Comparison of ENCODE assay signal across 12 mouse cellular contexts in genomic region chr11:3487952-3488570, GRCm38 (mm10). TPM values are rescaled to one million over a fixed set of nuclear protein-coding genes. Genes with fewer than 3 reads are reported as not detected.
A peak's percentile ranks its signal among the peaks of the same experiment; 100 is the strongest.
DNase-seq lines count a peak whose midpoint lies in the region; ATAC-seq and TF ChIP-seq lines count a peak whose summit lies in the region.
"Had no signal": no experiment of that assay in that cellular context is flagged by ENCODE, and none has a peak within 500 bp of the region (broad histone marks: within the 10 kb centered on the region; RNA-seq: fewer than 3 reads in every experiment).

Gene Pla2g3 (plus strand): TSS chr11:3488284.

- DNase-seq in gastrocnemius, postnatal 14 days, result peak; percentile 11
- no peak for DNase-seq in gastrocnemius, adult 18-20 months (ENCODE audit: low spot score)
- DNase-seq in liver, postnatal 0 days, result peak; percentile 12
- DNase-seq in liver, result no peak
- peak; percentile 61 for DNase-seq in embryo, embryonic 10 days (ENCODE audit: low spot score)
- DNase-seq in left cerebral cortex, adult 18-20 months (ENCODE audit: low spot score in 2 of 2), result no peak
- no peak for DNase-seq in frontal cortex, adult 2 months (ENCODE audit: extremely low spot score in 1 of 2, low spot score in 1 of 2)
- DNase-seq: adrenal gland, postnatal 25 days; right cerebral cortex, adult 18-20 months had no signal

- intact Hi-C loops in gastrocnemius, postnatal 14 days (cut with DNase I; ENCODE audit: low total_unique reads), result no loop called here

- no peak within 1 kb of the TSS for H3K9ac ChIP-seq in liver, postnatal 0 days (replicated peaks)
- H3K9ac ChIP-seq: stomach, embryonic 15.5 days had no signal

- H3K4me2 ChIP-seq in liver, postnatal 0 days (ENCODE audit: low read depth, low read length), result no peak within 1 kb of the TSS
- H3K4me2 ChIP-seq: stomach, embryonic 15.5 days had no signal

- TF ChIP-seq CTCF in liver, postnatal 0 days (IDR thresholded peaks at IDR 0.05; ENCODE audit: low read depth), result no peak

- no peak for ATAC-seq in liver, postnatal 0 days
- ATAC-seq in megakaryocyte-erythroid progenitor cell, adult 5-6 weeks (replicated peaks; ENCODE audit: low FRiP score, low TSS enrichment, poor library complexity, severe bottlenecking), result 0 out of 2 replicates have a peak, but pooled peaks have one; percentile 17
- ATAC-seq: forebrain, embryonic 14.5 days had no signal

- TF ChIP-seq EP300 in liver, postnatal 0 days (IDR thresholded peaks at IDR 0.05; ENCODE audit: low read depth), result no peak

- no peak within 1 kb of the TSS for H3K4me3 ChIP-seq in liver, postnatal 0 days (ENCODE audit: low read depth, low read length)
- H3K4me3 ChIP-seq: stomach, embryonic 15.5 days had no signal

- no peaks in the 10 kb centered on the region for H3K9me3 ChIP-seq in liver, postnatal 0 days (ENCODE audit: low read length)
- H3K9me3 ChIP-seq: stomach, embryonic 15.5 days had no signal

- 0 out of 2 replicates have a peak, but pooled peaks cover 2% of the 10 kb centered on the region for H3K27me3 ChIP-seq in liver, postnatal 0 days (ENCODE audit: insufficient read depth, low read length)
- H3K27me3 ChIP-seq: stomach, embryonic 15.5 days had no signal

- H3K36me3 ChIP-seq in liver, postnatal 0 days (replicated peaks; ENCODE audit: insufficient read depth, low read length), result no peaks in the 10 kb centered on the region
- H3K36me3 ChIP-seq: stomach, embryonic 15.5 days had no signal

- no peak within 1 kb of the TSS for H3K27ac ChIP-seq in liver, postnatal 0 days (ENCODE audit: low read depth)
- H3K27ac ChIP-seq: stomach, embryonic 15.5 days had no signal

- WGBS in liver, postnatal 0 days (ENCODE audit: insufficient replicate concordance), result 42% methylated on average over 11 of the region's 11 CpGs

- H3K4me1 ChIP-seq in liver, postnatal 0 days (ENCODE audit: insufficient read depth), result peaks cover 4% of the 10 kb centered on the region

RNA-seq across cellular contexts. Expression of gene Pla2g3, which starts in this region (rescaled TPM):
- under 1 TPM in 1 of 2 experiments, not detected in 1; 0.09 TPM for total RNA-seq in gastrocnemius, postnatal 14 days (2021)
- total RNA-seq in gastrocnemius, adult 18-20 months (2021), result not detected
- polyA plus RNA-seq in liver, postnatal 0 days (2015; fragmentation: Nextera tagmentation; extraction: Ambion mirVana), result 0.07 TPM in 1 of 2 replicates, not detected in the other
- 0.12 TPM in 1 of 2 replicates, not detected in the other for total RNA-seq in megakaryocyte-erythroid progenitor cell, adult 5-6 weeks (2014; fragmentation: Nextera tagmentation)
- total RNA-seq in megakaryocyte-erythroid progenitor cell, adult 5-6 weeks (2017), result 0.28 TPM in 1 of 2 replicates, not detected in the other
- total RNA-seq in left cerebral cortex, adult 18-20 months (2021), result 1 to 10 TPM; 2.7 to 3.4 TPM
- polyA plus RNA-seq in frontal cortex, adult 2 months (2012; rRNA removed), result 3.1 TPM in 2 replicates

Comparison
In these comparisons a context has a peak if more than half of its experiments do, and no peak if none do; other contexts are left out.
1. Peak in DNase-seq in gastrocnemius, postnatal 14 days; RNA of the gene not detected or under 1 TPM.
2. Peak in DNase-seq in liver, postnatal 0 days; RNA of the gene not detected or under 1 TPM.
3. Peak in ATAC-seq in megakaryocyte-erythroid progenitor cell, adult 5-6 weeks; RNA of the gene not detected or under 1 TPM.